Mouse (Mus musculus) MEL-GATA-1-ER (cell line): ENCODE results near the gene Slc39a1.
A peak's percentile ranks its signal among the peaks of the same experiment; 100 is the strongest.
"Not testable (repeated sequence)": the region's sequence is repeated elsewhere in the genome, so short reads cannot be mapped to it uniquely, and the experiment has no call there.

Experiments used
- DNase-seq: peaks from one replicate; pipeline ENCODE4 v3.0.0-alpha.2; 2012; ENCODE audit warnings: low read depth; ENCODE audit errors: extremely low read depth

Slc39a1 gene

GRCm38 (mm10) chr3:90265932-90266741 is 18.2 kb downstream of the Slc39a1 start:
- peak; percentile 91 for DNase-seq

- DNase-seq: no peak
These were observed 19.2 kb downstream of the Slc39a1 start for GRCm38 (mm10) chr3:90266901-90267775.

GRCm38 (mm10) chr3:90268190-90268589 is 20.2 kb downstream of the Slc39a1 start:
- DNase-seq: no peak

- no peak for DNase-seq
These were observed 21.0 kb downstream of the Slc39a1 start for GRCm38 (mm10) chr3:90268971-90269370.

GRCm38 (mm10) chr3:90270784-90271183 is 22.8 kb downstream of the Slc39a1 start:
- no peak for DNase-seq

- no peak for DNase-seq
These were observed 24.2 kb downstream of the Slc39a1 start for GRCm38 (mm10) chr3:90272170-90272569.

GRCm38 (mm10) chr3:90273855-90274254 is 25.9 kb downstream of the Slc39a1 start:
- DNase-seq: no peak

GRCm38 (mm10) chr3:90275286-90275685 is 27.3 kb downstream of the Slc39a1 start:
- DNase-seq: no peak

GRCm38 (mm10) chr3:90276858-90277257 is 28.9 kb downstream of the Slc39a1 start:
- DNase-seq: no peak

GRCm38 (mm10) chr3:90277793-90278192 is 29.8 kb downstream of the Slc39a1 start:
- DNase-seq: no peak

GRCm38 (mm10) chr3:90278211-90278610 is 30.2 kb downstream of the Slc39a1 start:
- no peak for DNase-seq

- no peak for DNase-seq
These were observed 31.2 kb downstream of the Slc39a1 start for GRCm38 (mm10) chr3:90279216-90279615.

- no peak for DNase-seq
These were observed 31.8 kb downstream of the Slc39a1 start for GRCm38 (mm10) chr3:90279743-90280142.

- no peak for DNase-seq
These were observed 32.7 kb downstream of the Slc39a1 start for GRCm38 (mm10) chr3:90280708-90281107.

- DNase-seq: no peak
These were observed 36.2 kb downstream of the Slc39a1 start for GRCm38 (mm10) chr3:90284150-90284549.

GRCm38 (mm10) chr3:90289403-90289802 is 41.4 kb downstream of the Slc39a1 start:
- DNase-seq: not testable (repeated sequence)

- no peak for DNase-seq
These were observed 42.6 kb downstream of the Slc39a1 start for GRCm38 (mm10) chr3:90290602-90291001.

- no peak for DNase-seq
These were observed 44.0 kb downstream of the Slc39a1 start for GRCm38 (mm10) chr3:90291982-90292344.

GRCm38 (mm10) chr3:90292345-90293275 is 44.6 kb downstream of the Slc39a1 start, which contains the start of gene Gatad2b:
Gatad2b (plus strand) TSS chr3:90293178.
- peak; percentile 100 for DNase-seq

GRCm38 (mm10) chr3:90293352-90294063 is 45.5 kb downstream of the Slc39a1 start:
- DNase-seq: peak; percentile 43

- DNase-seq: peak; percentile 35
These were observed 46.1 kb downstream of the Slc39a1 start for GRCm38 (mm10) chr3:90294064-90294440.
